Mouse (Mus musculus) neural tube, embryonic 13.5 days (tissue): ENCODE measurements at regions not wholly inside any gene's neighbourhood (a gene's known extent, or its start where the extent isn't known, plus 50 kb on each side); places are given as distances from the start of the nearest gene placed in this dataset.

Source experiments
- ATAC-seq: fragments of 200-750 bp; cut with Nextera tagmentation; 2 replicates; pipeline ENCODE4 v1.8.0; 2017; ENCODE audit warnings: low read depth, mild to moderate bottlenecking, moderate TSS enrichment, moderate library complexity
- H3K27ac ChIP-seq: fragments of 300-500 bp; sonication (generic); replicated peaks from 2 replicates; pipeline ENCODE4 v1.5.1; 2015; ENCODE audit warnings: moderate library complexity, mild to moderate bottlenecking, inconsistent platforms
- H3K27me3 ChIP-seq: fragments of 300-500 bp; sonication (generic); 2 replicates; pipeline ENCODE4 v1.6.1; 2015; ENCODE audit warnings: mild to moderate bottlenecking, inconsistent platforms
- H3K36me3 ChIP-seq: fragments of 300-500 bp; sonication (generic); 2 replicates; pipeline ENCODE4 v1.6.1; 2015; ENCODE audit warnings: mild to moderate bottlenecking, inconsistent platforms
- H3K4me1 ChIP-seq: fragments of 300-500 bp; sonication (generic); replicated peaks from 2 replicates; pipeline ENCODE4 v1.6.1; 2015; ENCODE audit warnings: inconsistent platforms
- H3K4me2 ChIP-seq: fragments of 300-500 bp; sonication (generic); 2 replicates; pipeline ENCODE4 v1.6.1; 2015; ENCODE audit warnings: inconsistent platforms, mild to moderate bottlenecking, moderate library complexity
- H3K4me3 ChIP-seq: fragments of 300-500 bp; sonication (generic); 2 replicates; pipeline ENCODE4 v1.5.1; 2015; ENCODE audit warnings: mild to moderate bottlenecking, inconsistent platforms
- H3K9ac ChIP-seq: fragments of 300-500 bp; sonication (generic); 2 replicates; pipeline ENCODE4 v1.6.1; 2015; ENCODE audit warnings: moderate library complexity, mild to moderate bottlenecking, inconsistent platforms
- H3K9me3 ChIP-seq: fragments of 300-500 bp; sonication (generic); 2 replicates; pipeline ENCODE4 v1.6.1; 2016; ENCODE audit warnings: inconsistent platforms
- WGBS: fragments of 180-500 bp; shearing (Covaris S2); methylation state at CpG from one replicate; pipeline ENCODE4 v1.1.7; 2015; 5-methylcytosine and 5-hydroxymethylcytosine counted together

DNA sequence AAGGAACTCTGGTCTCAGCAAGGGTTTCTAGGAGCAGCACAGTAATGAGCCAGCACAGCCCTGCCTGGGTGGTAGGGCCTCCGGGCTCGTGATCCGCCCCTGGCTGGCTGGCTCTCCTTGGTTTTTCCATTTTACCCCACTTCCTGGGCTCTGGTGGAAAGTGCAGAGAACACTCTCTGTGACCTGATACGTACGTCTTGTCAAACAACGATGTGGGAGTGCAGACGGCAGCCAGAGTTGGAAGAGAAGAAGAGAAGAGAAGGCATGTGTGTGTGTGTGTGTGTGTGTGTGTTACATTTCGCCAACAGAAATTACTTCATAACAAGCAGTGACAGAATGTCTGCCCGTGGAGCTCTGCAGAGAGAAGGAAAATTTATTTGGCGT, 97.2 kb upstream of the Map4k3 start:
- peak overlapping the region; percentile 18 for H3K4me2 ChIP-seq

DNA sequence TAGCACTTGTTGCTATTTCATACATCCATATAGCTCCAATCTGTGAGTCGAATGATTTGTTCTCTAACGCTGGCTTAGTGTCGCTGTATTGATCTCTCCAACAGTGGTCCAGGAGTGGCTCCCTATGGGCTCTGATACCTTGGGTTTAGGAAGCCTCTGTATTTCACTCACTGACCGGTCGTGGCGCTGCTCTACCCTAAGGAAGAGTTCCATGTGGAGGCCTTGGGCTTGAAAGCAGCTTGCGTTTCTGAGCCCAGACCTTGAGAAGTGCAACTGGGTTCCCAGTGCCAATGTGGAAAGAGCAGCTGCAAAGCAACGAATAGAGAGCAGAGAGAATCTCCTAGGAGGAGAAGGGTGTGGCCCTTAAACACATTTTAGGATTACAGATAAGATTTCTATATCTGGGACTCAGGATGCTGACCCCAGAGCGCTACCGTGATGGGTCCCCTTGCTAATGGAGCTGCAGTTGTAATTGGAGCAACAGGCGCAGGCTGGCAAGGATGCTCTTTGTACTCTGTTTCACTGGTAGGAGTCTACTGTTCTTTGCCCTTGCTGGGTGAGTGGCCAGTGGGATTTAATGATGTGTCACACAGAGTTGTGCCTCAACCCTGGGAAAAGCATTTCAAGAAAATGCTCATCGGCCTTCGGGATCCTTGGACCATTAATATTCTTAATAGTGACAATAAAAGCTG, 96.7 kb upstream of the Map4k3 start:
- 73% methylated on average over 13 of the region's 13 CpGs for WGBS
- no peak overlapping the region for H3K9ac ChIP-seq
- no peaks in the 10 kb centered on the region for H3K9me3 ChIP-seq
- H3K27me3 ChIP-seq: no peaks in the 10 kb centered on the region
- H3K36me3 ChIP-seq: no peaks in the 10 kb centered on the region
- 0 out of 2 replicates have a peak overlapping the region, but pooled peaks have one; percentile 18 for H3K4me2 ChIP-seq
- peak overlapping the region; percentile 25; the same call in 1 of the 2 replicates for H3K27ac ChIP-seq
- H3K4me3 ChIP-seq: no peak overlapping the region
- peaks cover 19% of the 10 kb centered on the region for H3K4me1 ChIP-seq
- no peak; the same call in 1 of the 2 replicates for ATAC-seq

More for the DNA sequence above, 97.2 kb upstream of the Map4k3 start:
- Histone ChIP-seq H3K36me3 (no peaks in the 10 kb centered on the region), H3K9me3 (no peaks in the 10 kb centered on the region), H3K4me1 (peaks cover 19% of the 10 kb centered on the region), H3K4me3 (no peak overlapping the region), H3K9ac (no peak overlapping the region), H3K27me3 (no peaks in the 10 kb centered on the region), H3K27ac (peak overlapping the region; percentile 25; the same call in 1 of the 2 replicates)
- 48% methylated on average over 10 of the region's 10 CpGs for WGBS
- no peak; the same call in 1 of the 2 replicates for ATAC-seq

DNA sequence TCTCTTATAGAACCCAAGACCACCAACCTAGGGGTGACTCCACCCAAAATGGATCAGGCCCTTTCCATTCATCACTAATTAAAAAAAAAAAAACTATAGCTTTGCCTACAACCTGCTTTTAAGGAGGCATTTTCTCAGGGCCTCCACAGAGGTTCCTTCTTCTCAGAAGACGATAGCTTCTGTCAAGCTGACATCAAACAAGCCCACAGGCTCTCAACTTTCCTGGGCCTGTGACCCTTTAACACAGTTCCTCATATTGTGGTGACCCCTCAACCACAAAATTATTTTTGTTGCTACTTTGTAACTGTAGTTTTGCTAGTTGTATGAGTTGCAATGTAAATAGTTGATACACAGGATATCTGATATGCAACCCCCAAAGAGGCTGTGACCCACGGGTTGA, 96.0 kb upstream of the Map4k3 start:
- Histone ChIP-seq H3K4me2 (no peak overlapping the region), H3K27ac (no peak overlapping the region), H3K4me3 (no peak overlapping the region), H3K9ac (no peak overlapping the region), H3K4me1 (peaks cover 19% of the 10 kb centered on the region), H3K36me3 (no peaks in the 10 kb centered on the region), H3K9me3 (no peaks in the 10 kb centered on the region), H3K27me3 (no peaks in the 10 kb centered on the region)
- no peak for ATAC-seq
- 87% methylated on average over 2 of the region's 2 CpGs for WGBS

DNA sequence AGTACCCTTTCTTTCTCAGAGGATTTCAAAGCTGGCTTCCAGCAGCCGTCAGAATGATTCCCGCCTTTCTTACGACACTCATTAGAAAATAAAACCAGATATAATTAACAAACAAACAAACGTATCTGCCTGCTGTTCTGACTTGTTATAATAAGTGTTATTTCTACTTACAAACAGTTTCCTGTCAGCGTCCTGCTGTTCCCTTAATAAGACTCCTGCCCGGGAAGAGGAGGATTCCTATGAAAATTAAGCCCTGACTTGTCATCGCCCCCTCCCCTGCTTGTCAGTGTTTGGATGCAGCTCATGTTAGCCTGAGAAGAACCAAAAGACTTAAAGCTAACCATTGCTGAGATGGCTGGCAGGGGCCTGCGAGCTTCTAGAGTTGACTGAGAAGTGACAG, 92.6 kb upstream of the Map4k3 start:
- Histone ChIP-seq H3K9ac (no peak overlapping the region), H3K4me3 (no peak overlapping the region), H3K27ac (no peak overlapping the region), H3K4me1 (peaks cover 12% of the 10 kb centered on the region), H3K9me3 (no peaks in the 10 kb centered on the region), H3K4me2 (no peak overlapping the region), H3K27me3 (no peaks in the 10 kb centered on the region), H3K36me3 (no peaks in the 10 kb centered on the region)
- 46% methylated on average over 8 of the region's 8 CpGs for WGBS
- ATAC-seq: no peak

DNA sequence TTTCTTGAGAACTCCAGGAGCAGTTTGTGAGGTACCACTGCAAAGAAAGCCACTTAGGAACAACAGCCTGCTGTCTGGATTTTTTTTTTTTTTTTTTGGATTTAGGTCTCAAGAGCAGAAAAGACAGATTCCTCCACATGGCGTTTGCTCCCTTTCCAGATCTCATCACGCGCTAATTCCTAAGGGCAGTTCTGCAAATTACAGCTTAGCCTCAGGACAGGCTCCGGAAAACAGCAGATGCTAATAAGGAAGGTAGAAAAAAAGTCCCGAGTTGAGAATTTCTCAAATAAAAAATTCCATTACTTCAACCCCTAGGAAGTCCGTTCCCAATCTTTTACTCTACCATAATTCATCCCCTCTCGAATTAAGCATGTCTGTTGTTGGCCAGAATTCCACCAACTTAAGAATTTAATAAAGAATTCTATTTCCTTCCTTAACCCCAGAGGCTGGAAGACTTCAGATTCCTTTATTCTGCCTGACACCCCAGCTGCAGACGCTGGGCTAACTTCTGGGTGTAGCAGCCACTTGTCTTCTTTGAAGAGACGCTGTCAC, 90.3 kb upstream of the Map4k3 start:
- Histone ChIP-seq H3K4me1 (no peaks in the 10 kb centered on the region), H3K9ac (no peak overlapping the region), H3K36me3 (no peaks in the 10 kb centered on the region), H3K4me3 (no peak overlapping the region), H3K4me2 (no peak overlapping the region), H3K9me3 (no peaks in the 10 kb centered on the region), H3K27ac (no peak overlapping the region), H3K27me3 (no peaks in the 10 kb centered on the region)
- no peak for ATAC-seq
- 72% methylated on average over 9 of the region's 9 CpGs for WGBS

DNA sequence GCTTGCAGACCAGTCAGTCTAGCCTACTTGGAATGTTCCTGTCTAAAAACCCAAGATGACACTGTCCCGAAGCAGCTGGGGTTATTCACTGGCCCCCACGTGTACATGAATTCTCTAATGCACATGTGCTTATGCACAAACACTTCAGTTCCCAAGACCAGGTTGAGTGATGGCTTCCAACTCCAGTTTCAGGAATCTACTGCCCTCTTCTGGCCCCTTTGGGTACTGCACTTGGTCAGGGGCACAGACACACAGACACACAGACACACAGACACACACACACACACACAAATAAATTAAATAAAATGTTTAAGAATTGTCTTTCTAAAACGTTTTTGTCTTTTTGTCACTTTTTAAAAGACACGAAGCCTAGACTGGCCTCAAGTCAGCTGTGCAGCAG, 87.5 kb upstream of the Map4k3 start:
- Histone ChIP-seq H3K9me3 (no peaks in the 10 kb centered on the region), H3K4me1 (no peaks in the 10 kb centered on the region), H3K27ac (no peak overlapping the region)

DNA sequence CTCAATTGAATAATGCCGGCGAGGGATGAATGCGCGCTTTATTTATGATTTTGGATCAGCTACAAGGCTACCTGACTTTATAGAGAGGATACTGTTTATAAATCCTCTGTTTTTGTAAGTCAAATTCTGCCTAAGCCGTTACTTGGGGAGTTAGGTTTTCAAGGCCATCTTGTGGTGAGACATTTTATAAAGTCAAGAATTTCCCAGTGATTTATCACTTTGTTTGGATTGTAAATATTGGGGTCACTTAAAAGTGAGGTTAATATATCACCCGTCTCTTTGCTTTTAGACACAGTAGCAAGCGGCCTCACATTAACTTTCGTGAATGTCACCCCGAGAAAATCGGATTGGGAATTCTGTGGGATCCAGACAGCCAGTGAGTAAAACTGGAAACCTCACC, 84.9 kb upstream of the Map4k3 start:
- Histone ChIP-seq H3K27ac (no peak overlapping the region), H3K4me3 (no peak overlapping the region), H3K36me3 (no peaks in the 10 kb centered on the region), H3K4me1 (no peaks in the 10 kb centered on the region), H3K27me3 (no peaks in the 10 kb centered on the region), H3K9ac (no peak overlapping the region), H3K9me3 (no peaks in the 10 kb centered on the region), H3K4me2 (no peak overlapping the region)
- no peak for ATAC-seq
- WGBS: 74% methylated on average over 10 of the region's 10 CpGs

More for the DNA sequence above, 87.5 kb upstream of the Map4k3 start:
- Histone ChIP-seq H3K36me3 (no peaks in the 10 kb centered on the region), H3K4me3 (no peak overlapping the region), H3K4me2 (no peak overlapping the region), H3K9ac (no peak overlapping the region), H3K27me3 (no peaks in the 10 kb centered on the region)
- 76% methylated on average over 4 of the region's 4 CpGs for WGBS
- no peak for ATAC-seq

DNA sequence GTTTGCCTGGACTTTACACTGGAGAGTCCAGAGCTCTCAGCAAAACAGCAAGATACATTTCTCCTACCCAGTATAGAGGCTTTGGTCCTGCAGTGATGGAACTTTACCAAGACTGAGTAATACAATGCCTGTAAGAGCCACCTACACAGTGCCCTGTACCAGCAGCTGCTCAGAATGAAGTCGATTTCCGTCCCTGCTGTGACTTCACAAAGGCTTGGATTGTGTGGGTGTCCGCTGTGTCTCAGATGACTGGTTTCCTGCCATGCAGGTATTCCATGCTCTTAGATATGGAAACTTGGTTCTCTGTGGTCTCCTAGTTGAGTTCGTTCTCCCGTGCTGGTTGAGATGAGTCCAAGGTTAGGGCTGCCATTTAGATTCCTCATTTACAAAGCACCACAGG, 81.0 kb upstream of the Map4k3 start:
- Histone ChIP-seq H3K4me1 (no peaks in the 10 kb centered on the region), H3K4me2 (no peak overlapping the region), H3K9ac (no peak overlapping the region), H3K9me3 (no peaks in the 10 kb centered on the region), H3K36me3 (no peaks in the 10 kb centered on the region), H3K4me3 (no peak overlapping the region), H3K27ac (no peak overlapping the region), H3K27me3 (no peaks in the 10 kb centered on the region)
- ATAC-seq: no peak
- 83% methylated on average over 5 of the region's 5 CpGs for WGBS

DNA sequence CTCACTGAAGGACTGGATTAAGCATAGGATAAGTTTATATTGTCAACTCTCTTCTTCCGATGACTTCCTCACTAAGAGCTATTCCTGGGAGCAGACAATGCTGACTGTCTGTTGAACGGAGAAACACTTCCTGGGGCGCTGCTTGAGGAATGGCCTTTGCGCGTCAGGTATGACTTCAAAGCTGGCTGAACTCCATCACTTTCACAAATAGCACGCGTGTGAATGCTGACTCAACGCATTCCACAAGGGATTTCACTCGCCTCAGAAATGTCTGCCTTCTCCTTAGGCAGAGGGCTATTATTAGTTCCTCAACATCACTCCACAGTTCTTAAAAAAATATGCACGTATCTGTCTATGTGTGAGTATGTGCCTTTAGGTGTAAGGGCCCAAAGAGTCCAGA, 79.8 kb upstream of the Map4k3 start:
- ATAC-seq: no peak
- no peaks in the 10 kb centered on the region for H3K27me3 ChIP-seq
- WGBS: 81% methylated on average over 10 of the region's 10 CpGs

DNA sequence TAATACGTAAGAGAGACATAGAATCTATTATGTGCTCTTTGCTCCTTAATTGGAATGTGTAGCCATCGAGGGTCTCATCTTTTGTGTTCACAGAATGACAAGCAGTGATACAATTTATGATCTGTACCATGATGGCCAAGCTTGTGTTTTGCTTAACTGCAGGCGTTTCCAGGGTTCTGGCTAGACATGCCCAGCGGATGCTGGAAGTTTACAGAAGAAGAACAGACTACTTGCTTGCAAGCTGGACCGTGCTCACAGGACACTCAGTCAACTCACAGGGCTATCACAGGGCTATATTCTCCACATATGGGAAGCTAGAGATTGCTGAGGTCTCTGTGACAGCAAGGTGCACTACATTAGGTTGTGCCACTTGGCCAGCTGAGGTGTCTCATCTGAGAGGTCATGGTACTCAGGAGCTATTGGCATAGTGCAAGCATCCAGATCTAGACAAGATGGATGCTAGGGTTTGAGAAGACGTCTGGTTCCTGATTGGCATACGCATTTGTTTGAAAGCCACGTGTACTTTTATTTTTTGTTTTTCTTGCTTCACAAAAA, 75.2 kb upstream of the Map4k3 start:
- no peak overlapping the region for H3K27ac ChIP-seq
- H3K36me3 ChIP-seq: no peaks in the 10 kb centered on the region
- no peak overlapping the region for H3K4me2 ChIP-seq
- no peaks in the 10 kb centered on the region for H3K9me3 ChIP-seq
- no peak overlapping the region for H3K9ac ChIP-seq
- WGBS: 75% methylated on average over 8 of the region's 8 CpGs
- no peak overlapping the region for H3K4me3 ChIP-seq
- 0 out of 2 replicates have a peak, but pooled peaks cover 3% of the 10 kb centered on the region for H3K4me1 ChIP-seq
- no peaks in the 10 kb centered on the region for H3K27me3 ChIP-seq
- no peak for ATAC-seq

More for the DNA sequence above, 79.8 kb upstream of the Map4k3 start:
- H3K9me3 ChIP-seq: no peaks in the 10 kb centered on the region
- 0 out of 2 replicates have a peak, but pooled peaks cover 3% of the 10 kb centered on the region for H3K4me1 ChIP-seq
- H3K9ac ChIP-seq: no peak overlapping the region
- no peak overlapping the region for H3K27ac ChIP-seq
- no peak overlapping the region for H3K4me2 ChIP-seq
- H3K4me3 ChIP-seq: no peak overlapping the region
- H3K36me3 ChIP-seq: no peaks in the 10 kb centered on the region

DNA sequence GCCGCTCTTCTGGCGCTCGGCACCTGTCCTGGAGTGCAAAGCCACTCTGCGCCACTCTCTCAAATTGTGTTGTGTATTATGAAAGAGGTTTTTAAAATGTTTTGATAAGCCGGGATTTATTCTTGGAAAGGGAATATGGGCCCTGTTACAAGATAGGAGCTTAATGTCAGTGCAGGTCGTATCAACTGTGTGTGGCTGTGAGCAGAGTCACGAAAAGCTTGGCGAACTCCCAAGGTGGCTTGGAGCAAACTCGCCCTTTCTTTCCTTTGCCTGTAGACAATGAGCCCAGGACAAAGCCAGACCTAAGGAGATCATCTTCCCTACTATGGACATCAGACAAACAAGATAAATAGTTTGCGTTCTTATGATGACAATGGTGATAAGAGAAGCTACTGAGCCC, 74.3 kb upstream of the Map4k3 start:
- H3K36me3 ChIP-seq: no peaks in the 10 kb centered on the region
- 0 out of 2 replicates have a peak, but pooled peaks cover 3% of the 10 kb centered on the region for H3K4me1 ChIP-seq
- no peak overlapping the region for H3K4me2 ChIP-seq
- no peak overlapping the region for H3K9ac ChIP-seq
- no peaks in the 10 kb centered on the region for H3K9me3 ChIP-seq
- 85% methylated on average over 10 of the region's 10 CpGs for WGBS
- H3K27ac ChIP-seq: no peak overlapping the region
- no peak for ATAC-seq
- no peaks in the 10 kb centered on the region for H3K27me3 ChIP-seq
- no peak overlapping the region for H3K4me3 ChIP-seq

DNA sequence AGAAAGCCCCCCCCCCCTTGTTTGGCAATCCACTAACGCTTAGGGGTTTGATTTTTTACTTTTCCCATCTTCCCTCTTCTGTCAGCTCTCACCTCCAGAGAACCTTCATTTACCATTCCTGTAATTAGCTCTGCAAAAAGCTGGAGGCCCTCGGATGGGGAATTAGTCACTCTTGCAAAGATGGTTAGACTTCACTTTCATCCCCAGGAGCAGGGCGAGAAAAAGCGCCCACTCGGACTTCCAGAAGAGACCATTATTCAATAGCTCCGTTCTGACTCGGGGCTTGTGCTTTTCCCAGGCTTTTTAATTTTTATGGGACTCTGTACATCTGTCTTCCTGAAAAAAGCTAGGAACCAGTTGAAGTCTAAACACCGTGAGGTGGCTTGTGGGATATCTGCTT, 73.7 kb upstream of the Map4k3 start:
- no peak overlapping the region for H3K4me3 ChIP-seq

More for the DNA sequence above, 73.7 kb upstream of the Map4k3 start:
- H3K27ac ChIP-seq: peak overlapping the region; percentile 2; the same call in 1 of the 2 replicates
- H3K36me3 ChIP-seq: no peaks in the 10 kb centered on the region
- no peaks in the 10 kb centered on the region for H3K9me3 ChIP-seq
- H3K27me3 ChIP-seq: no peaks in the 10 kb centered on the region
- no peak for ATAC-seq
- 0 out of 2 replicates have a peak, but pooled peaks cover 3% of the 10 kb centered on the region for H3K4me1 ChIP-seq
- no peak overlapping the region for H3K9ac ChIP-seq
- WGBS: 62% methylated on average over 8 of the region's 8 CpGs
- no peak overlapping the region for H3K4me2 ChIP-seq
